Comparison of ENCODE assay signal across 9 mouse cellular contexts in genomic region chr15:91477766-91478165, GRCm38 (mm10).
A peak's percentile ranks its signal among the peaks of the same experiment; 100 is the strongest.
DNase-seq lines count a peak whose midpoint lies in the region; TF ChIP-seq lines count a peak whose summit lies in the region.
"Had no signal": no experiment of that assay in that cellular context is flagged by ENCODE, and none has a peak within 500 bp of the region (broad histone marks: within the 10 kb centered on the region; RNA-seq: fewer than 3 reads in every experiment).

No protein-coding gene starts in this region.

- DNase-seq in adrenal gland, adult (ENCODE audit: inconsistent age in 2 of 2, low spot score in 1 of 2) = peak; percentile 43 to 81
- no peak for DNase-seq in adrenal gland, adult 8-10 months
- peak; percentile 3 to 4 for DNase-seq in spleen, postnatal 36 days (ENCODE audit: low spot score in 2 of 2)
- no peak for DNase-seq in spleen, adult 12 weeks (ENCODE audit: low spot score)
- peak; percentile 83 for DNase-seq in embryo, embryonic 11 days
- DNase-seq in kidney, adult 8-10 months = peak; percentile 27 to 50
- DNase-seq in lung, postnatal 10 days = peak; percentile 73

- no peaks in the 10 kb centered on the region for H3K4me1 ChIP-seq in small intestine, adult 2 months (ENCODE audit: control insufficient read depth, insufficient read depth, insufficient read length, low read length)
- H3K4me1 ChIP-seq: midbrain, embryonic 12.5 days had no signal

- no peaks in the 10 kb centered on the region for H3K36me3 ChIP-seq in small intestine, adult 2 months (ENCODE audit: control insufficient read depth, insufficient read depth, low read length)
- H3K36me3 ChIP-seq: midbrain, embryonic 12.5 days had no signal

- WGBS in small intestine, adult 2 months = 29% methylated on average over 5 of the region's 5 CpGs

- no peak for TF ChIP-seq POLR2A in small intestine, adult 2 months (IDR thresholded peaks at IDR 0.05; ENCODE audit: low read depth, low read length)

- H3K27me3 ChIP-seq in small intestine, adult 2 months (ENCODE audit: control insufficient read depth, insufficient read depth, low read length) = no peaks in the 10 kb centered on the region
- H3K27me3 ChIP-seq: midbrain, embryonic 12.5 days had no signal

- H3K4me3 ChIP-seq in small intestine, adult 2 months (ENCODE audit: low read depth, low read length) = no peak overlapping the region
- H3K4me3 ChIP-seq: midbrain, embryonic 12.5 days had no signal

- no peak overlapping the region for H3K27ac ChIP-seq in small intestine, adult 2 months (ENCODE audit: insufficient read depth, low read depth, low read length)
- H3K27ac ChIP-seq: midbrain, embryonic 12.5 days had no signal

- peak; percentile 16; the same call in 1 of the 2 replicates for TF ChIP-seq CTCF in small intestine, adult 2 months (IDR thresholded peaks at IDR 0.05; ENCODE audit: extremely low read depth, insufficient read length, insufficient replicate concordance, low read depth, low read length)

Comparison
In these comparisons a context has a peak if more than half of its experiments do, and no peak if none do; other contexts are left out.
1. DNase-seq: peak in adrenal gland, adult (2 of 2), spleen, postnatal 36 days (2 of 2), embryo, embryonic 11 days (single experiment), kidney, adult 8-10 months (2 of 2) and lung, postnatal 10 days (single experiment); none in adrenal gland, adult 8-10 months (single experiment) and spleen, adult 12 weeks (single experiment).